Mouse (Mus musculus) testis, adult 2 months (tissue): ENCODE data around the gene Kiss1r.

Source experiments
- CTCF ChIP-seq: fragments of 200-500 bp; IDR thresholded peaks from 2 replicates; pipeline ENCODE4 v1.5.1; 2012; ENCODE audit warnings: low read depth, mild to moderate bottlenecking, inconsistent platforms, low read length, moderate library complexity; ENCODE audit not compliant: control insufficient read depth, insufficient read depth, insufficient replicate concordance
- POLR2A ChIP-seq: fragments of 200-500 bp; IDR thresholded peaks from 2 replicates; pipeline ENCODE4 v1.6.1; 2012; ENCODE audit warnings: low read depth, mild to moderate bottlenecking, inconsistent platforms, low read length, moderate library complexity; ENCODE audit not compliant: control insufficient read depth

GRCm38 (mm10) chr10:79927324-79928029 is 10.7 kb downstream of the Kiss1r start:
- TF ChIP-seq CTCF (no peak), POLR2A (no peak)
